Mouse (Mus musculus) kidney, postnatal 0 days (tissue): ENCODE data around the gene Gtf2h3. TPM values are rescaled to one million over a fixed set of nuclear protein-coding genes. Genes with fewer than 3 reads are reported as not detected.
"Not testable (repeated sequence)": the region's sequence is repeated elsewhere in the genome, so short reads cannot be mapped to it uniquely, and the experiment has no call there.

Experiments
- ATAC-seq: fragments of 200-750 bp; cut with Nextera tagmentation; replicated peaks from 2 replicates; pipeline ENCODE4 v1.8.0; 2017; ENCODE audit warnings: low read depth, moderate number of reproducible peaks, moderate TSS enrichment, moderate library complexity; ENCODE audit not compliant: low FRiP score
- DNase-seq: peaks from one replicate; pipeline ENCODE4 v3.0.0-alpha.2; 2016; ENCODE audit warnings: low spot score
- H3K27ac ChIP-seq: fragments of 300-500 bp; sonication (generic); 2 replicates; pipeline ENCODE4 v1.5.1; 2014; ENCODE audit warnings: mild to moderate bottlenecking
- H3K27me3 ChIP-seq: fragments of 300-500 bp; sonication (generic); 2 replicates; pipeline ENCODE4 v1.6.1; 2014; ENCODE audit warnings: low read length, mixed read lengths; ENCODE audit not compliant: insufficient read depth
- H3K36me3 ChIP-seq: fragments of 300-500 bp; sonication (generic); 2 replicates; pipeline ENCODE4 v1.6.1; 2014; ENCODE audit warnings: low read length, mixed read lengths; ENCODE audit not compliant: insufficient read depth
- H3K4me1 ChIP-seq: fragments of 300-500 bp; sonication (generic); replicated peaks from 2 replicates; pipeline ENCODE4 v1.6.1; 2014; ENCODE audit warnings: antibody characterized with exemption, low read length, mixed read lengths; ENCODE audit not compliant: insufficient read depth
- H3K4me2 ChIP-seq: fragments of 300-500 bp; sonication (generic); 2 replicates; pipeline ENCODE4 v1.6.1; 2014; ENCODE audit warnings: mild to moderate bottlenecking, low read length, moderate library complexity, mixed read lengths
- H3K4me3 ChIP-seq: fragments of 300-500 bp; sonication (generic); replicated peaks from 2 replicates; pipeline ENCODE4 v1.5.1; 2014; ENCODE audit warnings: low read depth, low read length
- H3K9ac ChIP-seq: fragments of 300-500 bp; sonication (generic); 2 replicates; pipeline ENCODE4 v1.6.1; 2014; ENCODE audit warnings: low read depth, low read length
- H3K9me3 ChIP-seq: fragments of 300-500 bp; sonication (generic); replicated peaks from 2 replicates; pipeline ENCODE4 v1.6.1; 2016; ENCODE audit warnings: low read length, inconsistent platforms, mixed read lengths
- CTCF ChIP-seq: IDR thresholded peaks from 2 replicates; pipeline ENCODE4 v1.5.1; 2016; ENCODE audit warnings: antibody characterized with exemption, low read depth, mild to moderate bottlenecking, moderate library complexity
- WGBS: fragments of 180-500 bp; shearing (Covaris S2); extraction: QIAGEN DNeasy Blood & Tissue Kit; methylation state at CpG from one replicate; pipeline ENCODE4 v1.1.7; 2014; 5-methylcytosine and 5-hydroxymethylcytosine counted together
- polyA plus RNA-seq: library from polyadenylated mRNA; unstranded; fragments of >200 nt; fragmentation: Nextera tagmentation; extraction: Ambion mirVana; gene quantifications from 2 replicates; pipeline ENCODE4 v1.2.1, GENCODE M21; 2015

The Gtf2h3 gene
- polyA plus RNA-seq, 1 experiment from 2014 or later = 44.6 TPM

- WGBS = 65% methylated on average over 1 of the region's 1 CpGs
- H3K36me3 ChIP-seq = peaks cover 43% of the 10 kb centered on the region
- H3K4me3 ChIP-seq = no peak overlapping the region
- H3K4me2 ChIP-seq = no peak overlapping the region
- H3K27ac ChIP-seq = no peak overlapping the region
- no peaks in the 10 kb centered on the region for H3K9me3 ChIP-seq
- no peak overlapping the region for H3K9ac ChIP-seq
- peak; percentile 64 for TF ChIP-seq CTCF
- ATAC-seq = no peak
- DNase-seq = peak; percentile 67
- no peaks in the 10 kb centered on the region for H3K4me1 ChIP-seq
- H3K27me3 ChIP-seq = no peaks in the 10 kb centered on the region
These were observed 23.8 kb upstream of the Gtf2h3 start for GRCm38 (mm10) chr5:124555145-124555544.

GRCm38 (mm10) chr5:124571068-124571467 lies 7.9 kb upstream of the Gtf2h3 start:
- H3K27me3 ChIP-seq = no peaks in the 10 kb centered on the region
- no peak overlapping the region for H3K9ac ChIP-seq
- H3K27ac ChIP-seq = no peak overlapping the region
- TF ChIP-seq CTCF = no peak
- peaks cover 77% of the 10 kb centered on the region for H3K36me3 ChIP-seq
- H3K4me3 ChIP-seq = no peak overlapping the region
- no peaks in the 10 kb centered on the region for H3K4me1 ChIP-seq
- 81% methylated on average over 12 of the region's 12 CpGs for WGBS
- H3K9me3 ChIP-seq = no peaks in the 10 kb centered on the region
- DNase-seq = no peak
- no peak overlapping the region for H3K4me2 ChIP-seq
- ATAC-seq = no peak

GRCm38 (mm10) chr5:124575467-124575866 lies 3.5 kb upstream of the Gtf2h3 start:
- H3K27ac ChIP-seq = no peak overlapping the region
- ATAC-seq (no peak), DNase-seq (no peak)
- TF ChIP-seq CTCF = no peak
- H3K4me1 ChIP-seq = peaks cover 10% of the 10 kb centered on the region; the same call in 1 of the 2 replicates
- H3K4me2 ChIP-seq = no peak overlapping the region
- 83% methylated on average over 7 of the region's 7 CpGs for WGBS
- no peaks in the 10 kb centered on the region for H3K27me3 ChIP-seq
- H3K9me3 ChIP-seq = no peaks in the 10 kb centered on the region
- H3K4me3 ChIP-seq = no peak overlapping the region
- peaks cover 58% of the 10 kb centered on the region for H3K36me3 ChIP-seq
- H3K9ac ChIP-seq = no peak overlapping the region

GRCm38 (mm10) chr5:124582515-124582914 lies 3.6 kb downstream of the Gtf2h3 start:
- ATAC-seq = no peak
- H3K9ac ChIP-seq = no peak overlapping the region
- DNase-seq = no peak
- 90% methylated on average over 5 of the region's 5 CpGs for WGBS
- H3K27me3 ChIP-seq = no peaks in the 10 kb centered on the region
- no peak overlapping the region for H3K27ac ChIP-seq
- peaks cover 16% of the 10 kb centered on the region; the same call in 1 of the 2 replicates for H3K36me3 ChIP-seq
- no peak for TF ChIP-seq CTCF
- H3K4me2 ChIP-seq = no peak overlapping the region
- peaks cover 10% of the 10 kb centered on the region; the same call in 1 of the 2 replicates for H3K4me1 ChIP-seq
- no peaks in the 10 kb centered on the region for H3K9me3 ChIP-seq
- no peak overlapping the region for H3K4me3 ChIP-seq

DNA sequence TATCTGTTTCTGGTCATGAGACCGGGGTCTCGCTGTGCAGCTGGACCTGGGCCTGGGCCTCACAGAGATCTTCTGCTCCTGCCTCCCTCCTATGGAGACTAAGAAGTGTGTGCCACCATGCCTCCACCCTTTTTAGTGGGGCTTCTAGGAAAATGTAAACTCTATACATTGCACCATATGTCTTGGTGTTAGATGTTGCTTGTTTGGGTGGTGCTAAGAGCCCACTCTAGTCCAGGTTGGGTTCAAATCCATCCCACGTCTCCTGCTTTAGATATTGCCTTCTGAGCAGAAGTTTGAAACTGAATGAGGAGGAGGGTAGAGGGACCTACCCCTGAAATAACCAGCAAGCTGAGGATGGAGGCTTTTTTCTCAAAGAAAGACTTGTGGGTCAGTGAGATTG lies 13.8 kb downstream of the Gtf2h3 start:
- 97% methylated on average over 3 of the region's 3 CpGs for WGBS
- Histone ChIP-seq H3K9ac (no peak overlapping the region), H3K27ac (no peak overlapping the region), H3K4me1 (no peaks in the 10 kb centered on the region), H3K4me2 (no peak overlapping the region), H3K27me3 (no peaks in the 10 kb centered on the region), H3K4me3 (no peak overlapping the region), H3K36me3 (peaks cover 48% of the 10 kb centered on the region), H3K9me3 (no peaks in the 10 kb centered on the region)
- TF ChIP-seq CTCF = no peak
- ATAC-seq (no peak), DNase-seq (no peak)

DNA sequence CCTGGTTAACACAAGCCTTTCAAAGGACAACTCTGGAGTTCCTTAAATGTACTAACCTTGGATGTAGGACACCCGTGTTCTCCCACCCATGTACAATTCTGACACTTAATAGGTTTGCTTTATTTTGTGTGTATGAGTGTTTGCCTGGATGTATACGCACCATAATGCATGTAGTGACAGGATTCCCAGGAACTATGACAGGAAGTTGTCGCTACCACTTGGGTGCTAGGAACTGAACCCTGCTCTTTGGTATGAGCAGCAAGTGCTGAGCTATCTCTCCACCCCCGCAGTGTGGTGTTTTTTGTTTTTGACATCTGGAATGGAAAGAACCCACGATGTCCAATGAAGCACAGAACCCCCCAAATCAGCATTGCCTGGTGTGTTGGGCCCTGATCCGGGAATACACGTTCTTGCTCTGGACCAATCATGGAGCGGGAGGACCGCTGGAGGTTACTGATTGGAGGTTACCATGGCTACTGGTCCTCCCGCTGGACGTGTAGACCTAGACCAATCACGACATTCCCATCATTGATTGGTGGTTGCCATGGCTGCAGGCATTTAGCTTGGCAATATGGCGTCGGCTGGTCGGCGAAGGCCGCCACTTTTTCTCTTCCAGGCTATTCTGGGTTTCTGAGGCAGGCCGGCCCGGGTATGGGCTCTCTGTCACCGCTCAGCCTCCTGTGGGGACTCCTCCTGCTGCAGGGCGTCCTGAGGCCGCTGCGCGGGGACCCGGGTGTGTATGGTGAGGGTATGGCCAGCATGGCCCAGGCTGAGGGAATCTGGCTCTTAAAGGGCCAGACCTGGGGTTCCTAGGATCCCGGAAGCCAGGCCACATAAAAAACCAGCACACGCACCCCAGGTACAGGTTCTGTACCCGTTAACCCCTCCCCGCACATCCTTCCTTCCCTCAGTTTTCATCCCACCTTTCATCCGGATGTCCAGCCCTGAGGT lies 19.6 kb downstream of the Gtf2h3 start:
- Histone ChIP-seq H3K27ac (no peak overlapping the region), H3K36me3 (peaks cover 14% of the 10 kb centered on the region; the same call in 1 of the 2 replicates), H3K27me3 (no peaks in the 10 kb centered on the region), H3K4me2 (peak overlapping the region; percentile 88), H3K9ac (peak overlapping the region; percentile 66), H3K4me1 (peaks cover 4% of the 10 kb centered on the region; the same call in 1 of the 2 replicates), H3K9me3 (no peaks in the 10 kb centered on the region), H3K4me3 (peak overlapping the region; percentile 86)
- peak; percentile 99 for DNase-seq
- ATAC-seq = peak; percentile 99
- TF ChIP-seq CTCF = no peak
- 7% methylated on average over 30 of the region's 30 CpGs for WGBS

- not testable (repeated sequence) for ATAC-seq, H3K9me3 ChIP-seq, H3K4me1 ChIP-seq, H3K27ac ChIP-seq, H3K4me2 ChIP-seq, H3K27me3 ChIP-seq, DNase-seq, H3K9ac ChIP-seq, H3K4me3 ChIP-seq
- peaks cover 11% of the 10 kb centered on the region; the same call in 1 of the 2 replicates for H3K36me3 ChIP-seq
- 63% methylated on average over 8 of the region's 8 CpGs for WGBS
These were observed 20.8 kb downstream of the Gtf2h3 start for GRCm38 (mm10) chr5:124599726-124600125.
